Mouse (Mus musculus) liver, embryonic 12.5 days (tissue): Measurements from ENCODE around the gene Palld. TPM values are rescaled to one million over a fixed set of nuclear protein-coding genes. Genes with fewer than 3 reads are reported as not detected.

Experiments used
- ATAC-seq: fragments of 200-750 bp; cut with Nextera tagmentation; 2 replicates; pipeline ENCODE4 v1.8.0; 2017; ENCODE audit warnings: moderate number of reproducible peaks, mild to moderate bottlenecking, moderate library complexity
- H3K27ac ChIP-seq: fragments of 300-500 bp; sonication (generic); 2 replicates; pipeline ENCODE4 v1.5.1; 2016; ENCODE audit warnings: mild to moderate bottlenecking
- H3K27me3 ChIP-seq: fragments of 300-500 bp; sonication (generic); replicated peaks from 2 replicates; pipeline ENCODE4 v1.6.1; 2016; ENCODE audit warnings: mild to moderate bottlenecking, moderate library complexity
- H3K36me3 ChIP-seq: fragments of 300-500 bp; sonication (generic); 2 replicates; pipeline ENCODE4 v1.6.1; 2016; ENCODE audit warnings: mild to moderate bottlenecking, moderate library complexity
- H3K4me1 ChIP-seq: fragments of 300-500 bp; sonication (generic); 2 replicates; pipeline ENCODE4 v1.6.1; 2016
- H3K4me2 ChIP-seq: fragments of 300-500 bp; sonication (generic); 2 replicates; pipeline ENCODE4 v1.6.1; 2016; ENCODE audit warnings: mild to moderate bottlenecking, moderate library complexity
- H3K4me3 ChIP-seq: fragments of 300-500 bp; sonication (generic); 2 replicates; pipeline ENCODE4 v1.5.1; 2016; ENCODE audit warnings: mild to moderate bottlenecking, moderate library complexity
- H3K9ac ChIP-seq: fragments of 300-500 bp; sonication (generic); 2 replicates; pipeline ENCODE4 v1.6.1; 2016; ENCODE audit warnings: mild to moderate bottlenecking, moderate library complexity
- H3K9me3 ChIP-seq: fragments of 300-500 bp; sonication (generic); replicated peaks from 2 replicates; pipeline ENCODE4 v1.6.1; 2016; ENCODE audit warnings: mild to moderate bottlenecking, moderate library complexity
- WGBS: fragments of 180-500 bp; shearing (Covaris S2); methylation state at CpG from one replicate; pipeline ENCODE4 v1.1.7; 2016; ENCODE audit not compliant: insufficient replicate concordance; 5-methylcytosine and 5-hydroxymethylcytosine counted together
- polyA plus RNA-seq: library from polyadenylated mRNA; unstranded; fragments of >200 nt; fragmentation: Nextera tagmentation; extraction: Ambion mirVana; gene quantifications from 2 replicates; pipeline ENCODE4 v1.2.1, GENCODE M21; 2016

The Palld gene
- polyA plus RNA-seq, 1 experiment from 2014 or later: 8.4 TPM

DNA sequence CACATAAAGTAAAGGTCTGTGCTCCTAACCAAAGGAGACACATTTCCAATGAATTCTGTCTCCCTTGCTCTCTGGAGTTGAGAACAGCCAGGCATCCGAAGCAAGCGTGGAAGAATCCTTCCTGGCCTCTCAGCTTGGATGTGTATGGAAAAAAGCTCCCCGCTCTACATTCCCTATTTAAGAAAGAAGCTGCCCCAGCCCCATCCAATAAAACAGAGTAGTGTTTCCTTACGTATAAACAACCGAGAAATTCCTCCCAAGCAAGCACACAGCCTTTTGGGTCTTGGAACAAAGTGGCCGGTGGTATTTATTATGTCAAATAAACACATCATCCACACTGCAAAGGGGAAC is 295.1 kb downstream of the Palld start:
- Histone ChIP-seq H3K9me3 (no peaks in the 10 kb centered on the region), H3K27me3 (no peaks in the 10 kb centered on the region), H3K4me1 (peaks cover 6% of the 10 kb centered on the region; the same call in 1 of the 2 replicates), H3K4me3 (no peak overlapping the region), H3K36me3 (no peaks in the 10 kb centered on the region), H3K4me2 (no peak overlapping the region), H3K9ac (no peak overlapping the region), H3K27ac (peak overlapping the region; percentile 17; the same call in 1 of the 2 replicates)
- WGBS: 64% methylated on average over 6 of the region's 6 CpGs
- no peak for ATAC-seq

GRCm38 (mm10) chr8:61606795-61607462 is 295.6 kb downstream of the Palld start:
- WGBS: 11% methylated on average over 8 of the region's 8 CpGs
- ATAC-seq: peak; percentile 79
- Histone ChIP-seq H3K36me3 (no peaks in the 10 kb centered on the region), H3K27me3 (no peaks in the 10 kb centered on the region), H3K4me2 (peak overlapping the region; percentile 33), H3K4me1 (peaks cover 6% of the 10 kb centered on the region; the same call in 1 of the 2 replicates), H3K4me3 (no peak overlapping the region), H3K9me3 (no peaks in the 10 kb centered on the region), H3K9ac (no peak overlapping the region), H3K27ac (peak overlapping the region; percentile 17; the same call in 1 of the 2 replicates)

DNA sequence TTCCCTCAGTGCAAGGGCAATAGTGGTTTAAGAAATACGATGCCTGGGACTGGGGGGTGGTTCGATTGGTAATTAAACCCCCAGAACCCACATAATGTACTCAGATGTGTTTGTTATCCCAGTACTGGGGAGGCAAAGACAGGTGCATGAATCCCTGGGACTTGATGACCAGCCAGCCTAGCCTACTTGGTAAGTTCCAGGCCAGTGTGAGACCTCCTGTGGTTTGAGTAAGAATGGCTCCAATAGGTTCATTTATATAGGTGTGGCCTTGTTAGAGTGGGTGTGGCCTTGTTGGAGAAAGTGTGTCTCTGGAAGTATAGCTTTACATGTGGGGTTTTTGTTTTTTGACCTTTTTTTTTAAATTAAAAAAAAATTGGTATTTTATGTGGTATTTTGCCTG is 297.6 kb downstream of the Palld start:
- Histone ChIP-seq H3K9ac (no peak overlapping the region), H3K27me3 (no peaks in the 10 kb centered on the region), H3K9me3 (no peaks in the 10 kb centered on the region), H3K27ac (no peak overlapping the region), H3K4me1 (no peaks in the 10 kb centered on the region), H3K36me3 (no peaks in the 10 kb centered on the region), H3K4me3 (no peak overlapping the region), H3K4me2 (no peak overlapping the region)
- 81% methylated on average over 2 of the region's 2 CpGs for WGBS
- no peak for ATAC-seq

- WGBS: 50% methylated on average over 3 of the region's 3 CpGs
- Histone ChIP-seq H3K4me2 (no peak overlapping the region), H3K27ac (no peak overlapping the region), H3K36me3 (no peaks in the 10 kb centered on the region), H3K9me3 (no peaks in the 10 kb centered on the region), H3K4me3 (no peak overlapping the region), H3K9ac (no peak overlapping the region), H3K27me3 (no peaks in the 10 kb centered on the region), H3K4me1 (no peaks in the 10 kb centered on the region)
- ATAC-seq: no peak
These were observed 305.6 kb downstream of the Palld start for GRCm38 (mm10) chr8:61596889-61597288.

DNA sequence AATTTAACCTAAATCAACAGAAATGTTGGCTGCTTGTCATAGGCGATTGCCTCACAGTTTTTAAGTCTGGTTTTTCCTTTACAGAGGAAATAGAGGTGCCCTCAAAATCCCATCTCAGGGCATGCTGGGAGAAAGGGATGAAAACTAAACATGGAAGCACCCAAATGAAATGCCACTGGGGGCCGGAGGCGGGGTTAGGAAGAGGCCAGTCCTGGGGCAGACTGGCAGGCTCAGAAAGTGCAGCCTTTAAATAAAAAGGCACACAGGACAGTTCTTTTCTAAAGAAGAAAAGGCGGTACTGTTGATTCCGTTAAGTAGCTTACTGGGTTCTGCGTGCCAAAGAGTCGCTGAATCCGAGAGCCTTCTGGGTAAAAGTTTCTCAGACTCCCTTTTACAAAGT is 311.0 kb downstream of the Palld start:
- H3K4me2 ChIP-seq: peak overlapping the region; percentile 72
- H3K4me1 ChIP-seq: peaks cover 5% of the 10 kb centered on the region; the same call in 1 of the 2 replicates
- H3K27me3 ChIP-seq: peaks cover 32% of the 10 kb centered on the region
- peak overlapping the region; percentile 60; the same call in 1 of the 2 replicates for H3K4me3 ChIP-seq
- H3K36me3 ChIP-seq: no peaks in the 10 kb centered on the region
- H3K9ac ChIP-seq: no peak overlapping the region
- 24% methylated on average over 8 of the region's 8 CpGs for WGBS
- peak; percentile 19; the same call in 1 of the 2 replicates for ATAC-seq
- H3K9me3 ChIP-seq: no peaks in the 10 kb centered on the region
- H3K27ac ChIP-seq: no peak overlapping the region

- Histone ChIP-seq H3K4me1 (peaks cover 5% of the 10 kb centered on the region; the same call in 1 of the 2 replicates), H3K27ac (peak overlapping the region; percentile 48; the same call in 1 of the 2 replicates), H3K4me3 (peak overlapping the region; percentile 60), H3K4me2 (peak overlapping the region; percentile 72), H3K36me3 (no peaks in the 10 kb centered on the region), H3K27me3 (peaks cover 32% of the 10 kb centered on the region), H3K9ac (peak overlapping the region; percentile 63), H3K9me3 (no peaks in the 10 kb centered on the region)
- ATAC-seq: peak; percentile 85
- under 1% methylated on average over 35 of the region's 35 CpGs for WGBS
These were observed 311.7 kb downstream of the Palld start for GRCm38 (mm10) chr8:61590551-61591431.

GRCm38 (mm10) chr8:61589972-61590391 is 312.5 kb downstream of the Palld start:
- H3K9me3 ChIP-seq: no peaks in the 10 kb centered on the region
- H3K4me3 ChIP-seq: peak overlapping the region; percentile 60
- no peak overlapping the region for H3K9ac ChIP-seq
- H3K36me3 ChIP-seq: no peaks in the 10 kb centered on the region
- ATAC-seq: peak; percentile 57; the same call in 1 of the 2 replicates
- peaks cover 32% of the 10 kb centered on the region for H3K27me3 ChIP-seq
- WGBS: 17% methylated on average over 11 of the region's 11 CpGs
- peak overlapping the region; percentile 72 for H3K4me2 ChIP-seq
- peak overlapping the region; percentile 30; the same call in 1 of the 2 replicates for H3K27ac ChIP-seq
- H3K4me1 ChIP-seq: peaks cover 9% of the 10 kb centered on the region; the same call in 1 of the 2 replicates

GRCm38 (mm10) chr8:61588336-61588735 is 314.2 kb downstream of the Palld start:
- H3K27ac ChIP-seq: no peak overlapping the region
- no peak overlapping the region for H3K9ac ChIP-seq
- H3K4me3 ChIP-seq: no peak overlapping the region
- WGBS: 71% methylated on average over 1 of the region's 1 CpGs
- ATAC-seq: no peak
- no peaks in the 10 kb centered on the region for H3K9me3 ChIP-seq
- H3K27me3 ChIP-seq: peaks cover 32% of the 10 kb centered on the region
- H3K4me1 ChIP-seq: peaks cover 21% of the 10 kb centered on the region
- no peaks in the 10 kb centered on the region for H3K36me3 ChIP-seq
- H3K4me2 ChIP-seq: no peak overlapping the region

DNA sequence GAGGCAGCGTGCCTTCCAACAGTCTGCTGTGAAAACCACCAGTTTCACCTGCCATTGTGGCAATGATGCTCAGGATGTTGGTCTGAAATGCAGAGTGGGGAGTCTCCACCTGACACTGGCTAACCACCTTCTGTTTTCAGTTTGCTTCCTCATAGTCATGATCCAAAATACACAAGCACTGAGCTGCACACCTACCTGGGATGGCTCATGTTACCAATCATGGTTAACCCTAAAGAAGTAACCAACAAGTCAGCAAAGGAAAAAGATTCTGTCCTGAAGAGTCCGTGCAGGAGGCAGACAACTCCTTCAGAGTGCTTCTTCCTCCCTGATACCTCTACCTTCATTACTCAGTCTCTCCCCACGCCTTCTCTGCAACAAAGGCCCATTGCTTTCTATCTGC is 314.8 kb downstream of the Palld start:
- Histone ChIP-seq H3K27ac (no peak overlapping the region), H3K9me3 (no peaks in the 10 kb centered on the region), H3K4me3 (no peak overlapping the region), H3K4me2 (no peak overlapping the region), H3K27me3 (peaks cover 32% of the 10 kb centered on the region), H3K4me1 (peaks cover 21% of the 10 kb centered on the region), H3K9ac (no peak overlapping the region), H3K36me3 (no peaks in the 10 kb centered on the region)
- no peak for ATAC-seq
- WGBS: 36% methylated on average over 3 of the region's 3 CpGs

DNA sequence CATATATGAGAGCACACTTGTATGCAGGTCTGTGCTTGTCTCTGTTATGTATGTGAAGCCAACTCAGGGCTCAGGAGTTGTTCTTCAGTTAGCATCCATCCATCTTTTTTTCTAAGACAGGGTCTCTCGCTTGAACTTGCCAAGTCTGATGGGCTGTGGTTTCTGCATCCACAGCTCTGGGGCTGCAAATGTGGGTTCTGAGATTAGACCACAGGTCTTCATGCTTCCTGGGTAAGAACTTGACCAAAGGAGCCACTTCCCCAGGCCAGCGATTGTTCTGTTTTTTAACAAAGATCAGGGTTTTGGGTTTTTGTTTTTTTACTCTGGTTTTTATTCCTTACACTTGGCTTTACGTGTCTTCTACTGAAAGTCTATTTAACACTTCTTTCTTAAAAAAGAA is 316.0 kb downstream of the Palld start:
- ATAC-seq: no peak
- Histone ChIP-seq H3K4me2 (no peak overlapping the region), H3K4me3 (no peak overlapping the region), H3K9me3 (no peaks in the 10 kb centered on the region), H3K9ac (no peak overlapping the region), H3K27me3 (peaks cover 31% of the 10 kb centered on the region), H3K4me1 (peaks cover 21% of the 10 kb centered on the region), H3K36me3 (no peaks in the 10 kb centered on the region), H3K27ac (no peak overlapping the region)
- 23% methylated on average over 3 of the region's 3 CpGs for WGBS

GRCm38 (mm10) chr8:61585746-61586145 is 316.7 kb downstream of the Palld start:
- H3K27me3 ChIP-seq: peaks cover 23% of the 10 kb centered on the region
- no peak overlapping the region for H3K9ac ChIP-seq
- H3K27ac ChIP-seq: no peak overlapping the region
- no peak overlapping the region for H3K4me2 ChIP-seq
- 41% methylated on average over 3 of the region's 3 CpGs for WGBS
- no peak for ATAC-seq
- H3K36me3 ChIP-seq: no peaks in the 10 kb centered on the region
- H3K9me3 ChIP-seq: no peaks in the 10 kb centered on the region
- H3K4me3 ChIP-seq: no peak overlapping the region
- peaks cover 16% of the 10 kb centered on the region for H3K4me1 ChIP-seq
